Mouse (Mus musculus): Measurements from ENCODE around the gene Cltb. TPM values are rescaled to one million over a fixed set of nuclear protein-coding genes. Genes with fewer than 3 reads are reported as not detected.

Gene Cltb
- total RNA-seq, 1 experiment from 2014 or later: 40.7 TPM

Other genes with a start within 250 kb of the Cltb start
- 2.4 and 3.4 TPM in 2 replicates for gene Cplx2, start 240.0 kb downstream of the Cltb start, total RNA-seq (2017)
- gene Thoc3, start 142.5 kb downstream of the Cltb start, total RNA-seq (2017): 29.4 and 56.5 TPM in 2 replicates
- gene Simc1, start 107.6 kb downstream of the Cltb start, total RNA-seq (2017): 11.4 and 13.7 TPM in 2 replicates
- 20.8 and 27.9 TPM in 2 replicates for gene 4833439L19Rik, start 45.9 kb downstream of the Cltb start, total RNA-seq (2017)
- gene Arl10, start 36.3 kb downstream of the Cltb start, total RNA-seq (2017): 9.3 and 9.9 TPM in 2 replicates
- 56.9 and 59.5 TPM in 2 replicates for gene Nop16, start 21.3 kb downstream of the Cltb start, total RNA-seq (2017)
- 36.7 and 40.1 TPM in 2 replicates for gene Higd2a, start 21.1 kb downstream of the Cltb start, total RNA-seq (2017)
- 44.5 and 51.6 TPM in 2 replicates for gene Faf2, start 10.4 kb upstream of the Cltb start, total RNA-seq (2017)
- 24.5 and 44.4 TPM in 2 replicates for gene Rnf44, start 82.6 kb upstream of the Cltb start, total RNA-seq (2017)
- gene Cdhr2, start 90.1 kb upstream of the Cltb start, total RNA-seq (2017): not detected in 2 replicates
- gene Gprin1, start 138.5 kb upstream of the Cltb start, total RNA-seq (2017): not detected in 2 replicates
- gene Sncb, start 155.3 kb upstream of the Cltb start, total RNA-seq (2017): not detected in 2 replicates
- not detected in 2 replicates for gene Eif4e1b, start 172.7 kb upstream of the Cltb start, total RNA-seq (2017)
- gene Tspan17, start 178.0 kb upstream of the Cltb start, total RNA-seq (2017): 1.3 TPM in 1 of 2 replicates, not detected in the other